Mouse (Mus musculus): ENCODE measurements around the gene Mex3a. TPM values are rescaled to one million over a fixed set of nuclear protein-coding genes. Genes with fewer than 3 reads are reported as not detected.
A peak's percentile ranks its signal among the peaks of the same experiment; 100 is the strongest.

Mex3a gene
- polyA plus RNA-seq, 1 experiment = 22.0 TPM

- WGBS = 77% methylated on average over 4 of the region's 4 CpGs
- Histone ChIP-seq H3K4me1 (replicated peaks; ENCODE audit: control insufficient read depth, insufficient read depth, low read length) (peaks cover 20% of the 10 kb centered on the region), H3K27me3 (ENCODE audit: control insufficient read depth, insufficient read depth, low read length) (no peaks in the 10 kb centered on the region; the same call in 1 of the 2 replicates), H3K27ac (ENCODE audit: control insufficient read depth, insufficient read depth, low read length) (no peak overlapping the region), H3K36me3 (ENCODE audit: control insufficient read depth, insufficient read depth, low read length) (no peaks in the 10 kb centered on the region), H3K4me3 (ENCODE audit: control insufficient read depth, insufficient read depth, low read length) (no peak overlapping the region)
- DNase-seq = no peak
- TF ChIP-seq CTCF (IDR thresholded peaks at IDR 0.05; ENCODE audit: borderline replicate concordance, control insufficient read depth, extremely low read depth, insufficient read depth, low read length, poor library complexity) = no peak
Measured at GRCm38 (mm10) chr3:88500655-88501365, 31.4 kb upstream of the Mex3a start.

GRCm38 (mm10) chr3:88501366-88502030, 30.7 kb upstream of the Mex3a start:
- no peaks in the 10 kb centered on the region for H3K36me3 ChIP-seq (ENCODE audit: control insufficient read depth, insufficient read depth, low read length)
- no peak overlapping the region for H3K27ac ChIP-seq (ENCODE audit: control insufficient read depth, insufficient read depth, low read length)
- no peaks in the 10 kb centered on the region; the same call in 1 of the 2 replicates for H3K27me3 ChIP-seq (ENCODE audit: control insufficient read depth, insufficient read depth, low read length)
- peaks cover 18% of the 10 kb centered on the region for H3K4me1 ChIP-seq (replicated peaks; ENCODE audit: control insufficient read depth, insufficient read depth, low read length)
- no peak overlapping the region for H3K4me3 ChIP-seq (ENCODE audit: control insufficient read depth, insufficient read depth, low read length)
- no peak for TF ChIP-seq CTCF (IDR thresholded peaks at IDR 0.05; ENCODE audit: borderline replicate concordance, control insufficient read depth, extremely low read depth, insufficient read depth, low read length, poor library complexity)
- TF ChIP-seq POLR2A (IDR thresholded peaks at IDR 0.05; ENCODE audit: control insufficient read depth, extremely low read depth, insufficient read depth, low read length, poor library complexity) = no peak
- DNase-seq = no peak
- 83% methylated on average over 6 of the region's 6 CpGs for WGBS

GRCm38 (mm10) chr3:88502031-88502571, 30.1 kb upstream of the Mex3a start:
- Histone ChIP-seq H3K4me3 (ENCODE audit: control insufficient read depth, insufficient read depth, low read length) (peak overlapping the region; percentile 44), H3K27me3 (ENCODE audit: control insufficient read depth, insufficient read depth, low read length) (no peaks in the 10 kb centered on the region; the same call in 1 of the 2 replicates), H3K27ac (ENCODE audit: control insufficient read depth, insufficient read depth, low read length) (no peak overlapping the region), H3K4me1 (replicated peaks; ENCODE audit: control insufficient read depth, insufficient read depth, low read length) (peaks cover 21% of the 10 kb centered on the region), H3K36me3 (ENCODE audit: control insufficient read depth, insufficient read depth, low read length) (no peaks in the 10 kb centered on the region)
- no peak for TF ChIP-seq CTCF (IDR thresholded peaks at IDR 0.05; ENCODE audit: borderline replicate concordance, control insufficient read depth, extremely low read depth, insufficient read depth, low read length, poor library complexity)
- TF ChIP-seq POLR2A (IDR thresholded peaks at IDR 0.05; ENCODE audit: control insufficient read depth, extremely low read depth, insufficient read depth, low read length, poor library complexity) = no peak
- WGBS = 84% methylated on average over 11 of the region's 11 CpGs
- DNase-seq = no peak

- H3K27ac ChIP-seq (ENCODE audit: control insufficient read depth, insufficient read depth, low read length) = no peak overlapping the region
- TF ChIP-seq POLR2A (IDR thresholded peaks at IDR 0.05; ENCODE audit: control insufficient read depth, extremely low read depth, insufficient read depth, low read length, poor library complexity) (0 out of 2 replicates have a peak, but pooled peaks have one; percentile 15), CTCF (IDR thresholded peaks at IDR 0.05; ENCODE audit: borderline replicate concordance, control insufficient read depth, extremely low read depth, insufficient read depth, low read length, poor library complexity) (no peak)
- no peak for DNase-seq
- WGBS = 6% methylated on average over 55 of the region's 55 CpGs
- no peaks in the 10 kb centered on the region; the same call in 1 of the 2 replicates for H3K27me3 ChIP-seq (ENCODE audit: control insufficient read depth, insufficient read depth, low read length)
- H3K36me3 ChIP-seq (ENCODE audit: control insufficient read depth, insufficient read depth, low read length) = no peaks in the 10 kb centered on the region
- peaks cover 23% of the 10 kb centered on the region for H3K4me1 ChIP-seq (replicated peaks; ENCODE audit: control insufficient read depth, insufficient read depth, low read length)
- peak overlapping the region; percentile 44 for H3K4me3 ChIP-seq (ENCODE audit: control insufficient read depth, insufficient read depth, low read length)
Measured at GRCm38 (mm10) chr3:88502641-88503504, 29.3 kb upstream of the Mex3a start.

- TF ChIP-seq CTCF (IDR thresholded peaks at IDR 0.05; ENCODE audit: borderline replicate concordance, control insufficient read depth, extremely low read depth, insufficient read depth, low read length, poor library complexity) (no peak), POLR2A (IDR thresholded peaks at IDR 0.05; ENCODE audit: control insufficient read depth, extremely low read depth, insufficient read depth, low read length, poor library complexity) (no peak)
- 50% methylated on average over 4 of the region's 4 CpGs for WGBS
- Histone ChIP-seq H3K27ac (ENCODE audit: control insufficient read depth, insufficient read depth, low read length) (no peak overlapping the region), H3K36me3 (ENCODE audit: control insufficient read depth, insufficient read depth, low read length) (no peaks in the 10 kb centered on the region), H3K27me3 (ENCODE audit: control insufficient read depth, insufficient read depth, low read length) (no peaks in the 10 kb centered on the region; the same call in 1 of the 2 replicates), H3K4me3 (ENCODE audit: control insufficient read depth, insufficient read depth, low read length) (no peak overlapping the region), H3K4me1 (replicated peaks; ENCODE audit: control insufficient read depth, insufficient read depth, low read length) (peaks cover 27% of the 10 kb centered on the region)
- no peak for DNase-seq
Measured at GRCm38 (mm10) chr3:88503505-88503863, 28.7 kb upstream of the Mex3a start.
